Mouse (Mus musculus) brain, embryonic 14.5 days (tissue): Measurements from ENCODE around the gene Tspan13. TPM values are rescaled to one million over a fixed set of nuclear protein-coding genes. Genes with fewer than 3 reads are reported as not detected.

ENCODE experiments used
- DNase-seq: peaks from one replicate; pipeline ENCODE4 v3.0.0-alpha.2; 2011; ENCODE audit warnings: low read depth
- CTCF ChIP-seq: fragments of 200-500 bp; IDR thresholded peaks from 2 replicates; pipeline ENCODE4 v1.5.1; 2012; ENCODE audit warnings: inconsistent platforms, mild to moderate bottlenecking, moderate library complexity, borderline replicate concordance; ENCODE audit not compliant: insufficient read depth, insufficient read length; ENCODE audit errors: extremely low read depth
- POLR2A ChIP-seq: fragments of 200-500 bp; IDR thresholded peaks from 2 replicates; pipeline ENCODE4 v1.6.1; 2012; ENCODE audit warnings: mild to moderate bottlenecking, inconsistent platforms, borderline replicate concordance; ENCODE audit not compliant: poor library complexity, insufficient read depth, insufficient read length, severe bottlenecking; ENCODE audit errors: extremely low read depth
- polyA plus RNA-seq: library from polyadenylated mRNA; depleted of rRNA; stranded (reverse); fragments of >200 nt; gene quantifications from 2 replicates; pipeline ENCODE4 v1.2.3, GENCODE M21; 2012

The Tspan13 gene
- polyA plus RNA-seq, 1 experiment = 280 TPM

DNA sequence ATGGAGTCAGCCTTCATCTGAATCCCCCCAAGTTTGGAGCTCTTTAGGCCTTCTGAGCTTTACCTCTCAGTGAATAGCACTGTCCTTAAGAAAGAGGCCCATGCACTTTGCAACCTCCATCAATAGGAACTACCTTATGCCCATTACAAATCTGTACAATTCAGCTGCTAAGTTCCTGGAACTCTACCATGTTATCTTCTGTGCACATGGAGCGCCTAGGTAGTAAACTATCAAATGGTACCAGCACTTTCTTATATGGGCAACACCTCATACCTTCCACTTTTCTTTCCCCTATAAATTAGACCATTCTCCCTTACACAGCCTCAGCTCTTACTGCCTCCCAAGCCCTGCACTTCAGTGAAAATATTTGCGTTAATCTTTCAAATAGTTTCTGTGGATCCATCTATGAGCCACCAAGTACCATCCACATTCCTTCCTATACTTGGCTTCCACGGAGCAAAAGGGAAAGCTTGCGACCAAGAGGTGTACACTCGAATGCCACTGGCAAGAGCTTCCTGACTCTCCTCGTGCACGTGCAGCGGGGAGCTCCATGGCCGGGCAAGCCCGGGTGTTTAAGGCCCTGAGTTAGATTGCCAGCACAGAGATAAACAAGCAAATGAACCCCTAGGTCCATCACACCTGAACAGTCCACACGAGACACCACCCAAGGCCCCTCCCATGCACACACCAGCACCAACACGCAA, 11.5 kb downstream of the Tspan13 start:
- DNase-seq = no peak
- TF ChIP-seq CTCF (no peak), POLR2A (no peak)

DNA sequence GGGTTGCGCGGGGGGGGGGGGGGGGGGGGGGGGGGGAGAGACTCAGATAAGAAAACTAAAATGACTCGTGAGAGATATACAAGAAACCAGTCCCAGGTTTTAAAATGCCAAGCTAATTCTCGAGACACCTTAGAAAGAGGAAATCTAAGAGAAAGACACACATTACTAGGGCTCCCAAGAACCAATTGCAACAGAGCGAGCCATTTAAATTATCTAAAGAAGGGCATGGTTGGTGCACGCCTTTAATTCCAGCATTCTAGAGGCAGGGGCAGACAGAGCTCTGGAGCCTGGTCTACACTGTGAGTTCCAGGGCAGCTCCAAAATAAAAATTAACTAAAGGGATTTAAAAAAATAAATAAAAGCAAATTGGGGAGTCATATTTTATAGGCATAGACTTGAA, 12.6 kb downstream of the Tspan13 start:
- no peak for DNase-seq
- TF ChIP-seq CTCF = no peak
- TF ChIP-seq POLR2A = no peak

- DNase-seq = no peak
- TF ChIP-seq POLR2A (no peak), CTCF (no peak)
Observed at GRCm38 (mm10) chr12:36028968-36029645, 13.2 kb downstream of the Tspan13 start.

GRCm38 (mm10) chr12:36027171-36027570, 15.1 kb downstream of the Tspan13 start:
- DNase-seq = no peak
- TF ChIP-seq POLR2A = no peak
- TF ChIP-seq CTCF = no peak

DNA sequence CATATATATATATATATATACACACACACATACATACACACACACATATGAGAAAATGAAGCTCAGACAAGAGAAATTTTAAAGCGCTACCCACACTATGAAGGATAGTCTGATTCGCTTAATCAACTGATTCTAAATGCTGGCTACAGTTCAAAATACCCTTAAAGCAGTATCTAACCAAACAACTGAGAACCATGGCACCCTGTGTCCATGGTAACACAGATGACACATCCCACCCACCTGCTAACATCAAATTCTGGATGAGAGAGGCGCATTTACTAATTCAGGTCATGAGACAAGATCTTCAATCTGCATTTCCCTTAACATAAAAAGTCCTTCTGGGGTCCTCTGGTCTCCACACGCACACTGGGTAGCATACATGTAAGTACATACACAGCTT, 16.2 kb downstream of the Tspan13 start:
- no peak for TF ChIP-seq CTCF
- no peak for TF ChIP-seq POLR2A

GRCm38 (mm10) chr12:36020710-36021109, 21.6 kb downstream of the Tspan13 start:
- TF ChIP-seq CTCF = no peak
- no peak for TF ChIP-seq POLR2A
- no peak for DNase-seq

More for the DNA sequence above, 16.2 kb downstream of the Tspan13 start:
- peak; percentile 24 for DNase-seq

DNA sequence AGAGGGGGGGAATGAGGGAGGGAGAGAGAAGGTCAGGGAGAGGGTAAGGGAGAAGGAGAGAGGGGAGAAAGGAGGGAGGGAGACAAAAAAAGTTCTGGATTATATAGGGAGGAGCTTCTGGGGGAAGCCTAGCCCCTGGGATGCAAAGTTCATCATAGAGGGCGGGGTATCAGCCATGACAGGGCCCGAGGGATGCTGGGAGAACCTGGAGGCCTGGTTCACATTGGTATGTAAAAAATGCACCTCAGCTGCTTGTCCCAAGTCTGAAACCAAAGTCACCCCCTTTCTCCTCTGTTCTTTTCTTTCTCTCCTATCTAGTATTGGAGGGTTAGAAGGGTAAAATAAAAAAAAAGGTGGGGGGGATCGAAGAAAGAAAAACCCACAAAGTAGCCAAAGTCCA, 22.2 kb downstream of the Tspan13 start:
- TF ChIP-seq CTCF (no peak), POLR2A (no peak)
- DNase-seq = no peak

GRCm38 (mm10) chr12:36019572-36019971, 22.7 kb downstream of the Tspan13 start:
- TF ChIP-seq CTCF (no peak), POLR2A (no peak)
- DNase-seq = no peak

DNA sequence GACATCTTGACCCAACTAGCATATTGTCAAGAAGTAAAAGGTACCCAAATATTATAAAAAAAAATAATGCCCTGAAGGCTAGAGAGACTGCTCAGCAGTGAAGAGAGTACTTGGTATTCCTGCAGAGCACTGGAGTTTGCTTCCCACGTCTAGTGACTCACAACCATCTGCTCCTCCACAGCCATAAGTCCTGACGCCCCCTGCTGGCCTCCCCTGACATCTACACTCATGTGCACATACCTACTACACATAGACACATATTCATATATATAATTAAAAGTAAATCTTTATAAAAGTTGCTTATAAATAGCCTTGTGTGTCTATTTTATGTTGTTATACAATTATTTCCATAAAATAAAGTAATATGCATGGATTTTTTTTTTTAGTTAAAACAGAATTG, 24.5 kb downstream of the Tspan13 start:
- peak; percentile 13; the same call in 1 of the 2 replicates for TF ChIP-seq CTCF
- TF ChIP-seq POLR2A = no peak
- no peak for DNase-seq

- no peak for DNase-seq
- TF ChIP-seq CTCF (no peak), POLR2A (no peak)
Observed at GRCm38 (mm10) chr12:36013216-36013910, 28.9 kb downstream of the Tspan13 start.

- no peak for DNase-seq
- TF ChIP-seq POLR2A = no peak
- TF ChIP-seq CTCF = no peak
Observed at GRCm38 (mm10) chr12:36008364-36009047, 33.8 kb downstream of the Tspan13 start.
